Mouse (Mus musculus) bone marrow, adult 2 months (tissue): Measurements from ENCODE around the gene Gnptab.

ENCODE experiments used
- CTCF ChIP-seq: fragments of 200-500 bp; IDR thresholded peaks from 2 replicates; pipeline ENCODE4 v1.5.1; 2011; ENCODE audit warnings: low read length, control low read depth; ENCODE audit not compliant: control insufficient read depth, insufficient read depth
- POLR2A ChIP-seq: fragments of 200-500 bp; IDR thresholded peaks from 2 replicates; pipeline ENCODE4 v1.6.1; 2011; ENCODE audit warnings: low read depth, mild to moderate bottlenecking, control low read depth, low read length, borderline replicate concordance; ENCODE audit not compliant: control insufficient read depth

DNA sequence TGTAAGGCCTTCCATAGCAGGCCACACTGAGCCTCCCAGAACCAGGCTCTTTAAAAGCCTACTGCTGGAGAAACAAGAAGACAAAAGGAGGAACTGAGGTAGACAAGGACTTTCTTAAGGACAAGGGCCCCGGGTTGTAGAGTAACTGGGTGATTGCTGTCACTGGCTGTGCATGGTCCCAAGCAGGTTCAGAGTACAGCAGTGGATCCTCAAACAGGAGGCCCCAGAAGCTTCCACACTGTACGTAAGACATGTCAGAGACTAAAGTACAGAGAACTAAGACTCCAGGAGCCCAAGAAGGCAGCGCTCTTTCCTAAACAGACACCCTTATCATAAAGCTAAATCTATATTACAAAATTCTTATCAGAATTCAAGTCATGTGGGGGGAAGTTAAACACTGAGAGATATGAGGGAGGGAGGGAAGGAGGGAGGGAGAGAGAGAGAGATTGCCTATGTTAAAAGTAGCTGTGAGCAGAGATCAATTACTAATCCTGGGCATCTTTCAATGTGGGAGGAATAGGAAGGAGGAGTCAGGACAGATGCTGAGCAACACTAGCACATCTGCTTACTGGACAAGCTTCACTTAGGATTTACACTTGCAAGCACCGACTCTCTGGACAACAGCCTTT is 116.1 kb downstream of the Gnptab start:
- no peak for TF ChIP-seq POLR2A
- TF ChIP-seq CTCF: no peak
